Mouse (Mus musculus) liver, embryonic 13.5 days (tissue): ENCODE data around the gene Gm49322. TPM values are rescaled to one million over a fixed set of nuclear protein-coding genes. Genes with fewer than 3 reads are reported as not detected.

Experiments
- ATAC-seq: fragments of 200-750 bp; cut with Nextera tagmentation; 2 replicates; pipeline ENCODE4 v1.8.0; 2017; ENCODE audit warnings: low read depth, mild to moderate bottlenecking, moderate number of reproducible peaks, moderate library complexity
- DNase-seq: peaks from one replicate; pipeline ENCODE4 v3.0.0; 2022
- H3K27ac ChIP-seq: fragments of 300-500 bp; sonication (generic); 2 replicates; pipeline ENCODE4 v1.5.1; 2015; ENCODE audit warnings: moderate library complexity, mild to moderate bottlenecking, inconsistent platforms
- H3K27me3 ChIP-seq: fragments of 300-500 bp; sonication (generic); 2 replicates; pipeline ENCODE4 v1.6.1; 2015; ENCODE audit warnings: mild to moderate bottlenecking, inconsistent platforms
- H3K36me3 ChIP-seq: fragments of 300-500 bp; sonication (generic); 2 replicates; pipeline ENCODE4 v1.6.1; 2015; ENCODE audit warnings: mild to moderate bottlenecking, inconsistent platforms
- H3K4me1 ChIP-seq: fragments of 300-500 bp; sonication (generic); replicated peaks from 2 replicates; pipeline ENCODE4 v1.6.1; 2015; ENCODE audit warnings: inconsistent platforms
- H3K4me2 ChIP-seq: fragments of 300-500 bp; sonication (generic); 2 replicates; pipeline ENCODE4 v1.6.1; 2015; ENCODE audit warnings: inconsistent platforms, mild to moderate bottlenecking, moderate library complexity
- H3K4me3 ChIP-seq: fragments of 300-500 bp; sonication (generic); replicated peaks from 2 replicates; pipeline ENCODE4 v1.5.1; 2015; ENCODE audit warnings: mild to moderate bottlenecking, inconsistent platforms
- H3K9ac ChIP-seq: fragments of 300-500 bp; sonication (generic); 2 replicates; pipeline ENCODE4 v1.6.1; 2015; ENCODE audit warnings: mild to moderate bottlenecking, inconsistent platforms
- H3K9me3 ChIP-seq: fragments of 300-500 bp; sonication (generic); replicated peaks from 2 replicates; pipeline ENCODE4 v1.6.1; 2016; ENCODE audit warnings: inconsistent platforms
- WGBS: fragments of 180-500 bp; shearing (Covaris S2); methylation state at CpG from one replicate; pipeline ENCODE4 v1.1.7; 2015; ENCODE audit not compliant: insufficient replicate concordance; 5-methylcytosine and 5-hydroxymethylcytosine counted together
- polyA plus RNA-seq: library from polyadenylated mRNA; unstranded; fragments of >200 nt; fragmentation: Nextera tagmentation; extraction: Ambion mirVana; gene quantifications from 2 replicates; pipeline ENCODE4 v1.2.1, GENCODE M21; 2015

Gm49322 gene
- polyA plus RNA-seq, 1 experiment from 2014 or later = 1.5 TPM

- Histone ChIP-seq H3K9ac (peak overlapping the region; percentile 98), H3K36me3 (peaks cover 29% of the 10 kb centered on the region), H3K4me1 (peaks cover 90% of the 10 kb centered on the region), H3K27ac (peak overlapping the region; percentile 99), H3K4me2 (peak overlapping the region; percentile 100), H3K27me3 (no peaks in the 10 kb centered on the region), H3K9me3 (no peaks in the 10 kb centered on the region), H3K4me3 (peak overlapping the region; percentile 96)
- peak; percentile 83 for DNase-seq
- ATAC-seq = peak; percentile 65
- WGBS = 21% methylated on average over 2 of the region's 2 CpGs
These were observed 33.3 kb upstream of the Gm49322 start for GRCm38 (mm10) chr10:80572477-80572876.

- Histone ChIP-seq H3K27ac (peak overlapping the region; percentile 99), H3K9me3 (no peaks in the 10 kb centered on the region), H3K9ac (peak overlapping the region; percentile 98), H3K4me1 (peaks cover 88% of the 10 kb centered on the region), H3K36me3 (peaks cover 14% of the 10 kb centered on the region), H3K4me3 (peak overlapping the region; percentile 96), H3K27me3 (no peaks in the 10 kb centered on the region), H3K4me2 (peak overlapping the region; percentile 100)
- 54% methylated on average over 9 of the region's 9 CpGs for WGBS
- ATAC-seq = no peak
- no peak for DNase-seq
These were observed 31.9 kb upstream of the Gm49322 start for GRCm38 (mm10) chr10:80573944-80574343.

- ATAC-seq (no peak), DNase-seq (no peak)
- H3K4me3 ChIP-seq = peak overlapping the region; percentile 96
- peak overlapping the region; percentile 100 for H3K4me2 ChIP-seq
- H3K27ac ChIP-seq = peak overlapping the region; percentile 99
- no peaks in the 10 kb centered on the region for H3K27me3 ChIP-seq
- H3K36me3 ChIP-seq = peaks cover 13% of the 10 kb centered on the region; the same call in 1 of the 2 replicates
- 55% methylated on average over 3 of the region's 3 CpGs for WGBS
- H3K4me1 ChIP-seq = peaks cover 90% of the 10 kb centered on the region
- H3K9me3 ChIP-seq = no peaks in the 10 kb centered on the region
- H3K9ac ChIP-seq = peak overlapping the region; percentile 98
These were observed 30.9 kb upstream of the Gm49322 start for GRCm38 (mm10) chr10:80574896-80575295.

- Histone ChIP-seq H3K4me3 (peak overlapping the region; percentile 96), H3K27ac (peak overlapping the region; percentile 99), H3K4me2 (peak overlapping the region; percentile 100), H3K4me1 (peaks cover 84% of the 10 kb centered on the region), H3K9me3 (no peaks in the 10 kb centered on the region), H3K27me3 (no peaks in the 10 kb centered on the region), H3K36me3 (peaks cover 13% of the 10 kb centered on the region; the same call in 1 of the 2 replicates), H3K9ac (peak overlapping the region; percentile 98)
- no peak for DNase-seq
- WGBS = 3% methylated on average over 17 of the region's 17 CpGs
- no peak for ATAC-seq
These were observed 29.9 kb upstream of the Gm49322 start for GRCm38 (mm10) chr10:80575925-80576324.

- no peaks in the 10 kb centered on the region for H3K9me3 ChIP-seq
- peaks cover 78% of the 10 kb centered on the region for H3K4me1 ChIP-seq
- H3K36me3 ChIP-seq = peaks cover 13% of the 10 kb centered on the region; the same call in 1 of the 2 replicates
- peak overlapping the region; percentile 99 for H3K27ac ChIP-seq
- peak overlapping the region; percentile 96 for H3K4me3 ChIP-seq
- no peaks in the 10 kb centered on the region for H3K27me3 ChIP-seq
- H3K4me2 ChIP-seq = peak overlapping the region; percentile 100
- DNase-seq (peak; percentile 67), ATAC-seq (no peak)
- peak overlapping the region; percentile 98 for H3K9ac ChIP-seq
- under 1% methylated on average over 93 of the region's 96 CpGs for WGBS
These were observed 29.2 kb upstream of the Gm49322 start for GRCm38 (mm10) chr10:80576351-80577194.

- peak; percentile 99 for DNase-seq
- Histone ChIP-seq H3K4me1 (peaks cover 69% of the 10 kb centered on the region), H3K36me3 (peaks cover 18% of the 10 kb centered on the region; the same call in 1 of the 2 replicates), H3K27ac (peak within 1 kb of the TSS; percentile 99), H3K4me2 (peak within 1 kb of the TSS; percentile 100), H3K27me3 (no peaks in the 10 kb centered on the region), H3K9me3 (no peaks in the 10 kb centered on the region), H3K9ac (peak within 1 kb of the TSS; percentile 98), H3K4me3 (peak within 1 kb of the TSS; percentile 96)
- WGBS = under 1% methylated on average over 93 of the region's 97 CpGs
- peak; percentile 71 for ATAC-seq
These were observed 28.4 kb upstream of the Gm49322 start, which contains the start of gene Klf16 for GRCm38 (mm10) chr10:80577195-80578130. Gene Klf16 (minus strand): TSS chr10:80577321.

GRCm38 (mm10) chr10:80578131-80578750 is 27.6 kb upstream of the Gm49322 start:
- no peaks in the 10 kb centered on the region for H3K9me3 ChIP-seq
- H3K27me3 ChIP-seq = no peaks in the 10 kb centered on the region
- H3K9ac ChIP-seq = peak overlapping the region; percentile 75
- DNase-seq = peak; percentile 84
- H3K4me3 ChIP-seq = peak overlapping the region; percentile 96
- H3K4me2 ChIP-seq = peak overlapping the region; percentile 100
- ATAC-seq = peak; percentile 52
- H3K36me3 ChIP-seq = peaks cover 24% of the 10 kb centered on the region
- WGBS = under 1% methylated on average over 29 of the region's 29 CpGs
- peaks cover 63% of the 10 kb centered on the region for H3K4me1 ChIP-seq
- H3K27ac ChIP-seq = peak overlapping the region; percentile 99

GRCm38 (mm10) chr10:80578911-80579310 is 26.9 kb upstream of the Gm49322 start:
- ATAC-seq = peak; percentile 44
- H3K4me1 ChIP-seq = peaks cover 63% of the 10 kb centered on the region
- 6% methylated on average over 8 of the region's 8 CpGs for WGBS

GRCm38 (mm10) chr10:80583047-80583446 is 22.8 kb upstream of the Gm49322 start:
- no peaks in the 10 kb centered on the region for H3K27me3 ChIP-seq
- DNase-seq (no peak), ATAC-seq (no peak)
- peaks cover 72% of the 10 kb centered on the region for H3K4me1 ChIP-seq
- H3K36me3 ChIP-seq = peaks cover 47% of the 10 kb centered on the region
- 72% methylated on average over 5 of the region's 5 CpGs for WGBS
- H3K9ac ChIP-seq = no peak overlapping the region
- no peaks in the 10 kb centered on the region for H3K9me3 ChIP-seq
- H3K4me2 ChIP-seq = no peak overlapping the region
- H3K27ac ChIP-seq = no peak overlapping the region; the same call in 1 of the 2 replicates
- H3K4me3 ChIP-seq = no peak overlapping the region

More at GRCm38 (mm10) chr10:80578911-80579310, 26.9 kb upstream of the Gm49322 start:
- Histone ChIP-seq H3K9ac (peak overlapping the region; percentile 75), H3K4me2 (peak overlapping the region; percentile 100), H3K27ac (peak overlapping the region; percentile 99), H3K36me3 (peaks cover 26% of the 10 kb centered on the region), H3K4me3 (peak overlapping the region; percentile 96), H3K27me3 (no peaks in the 10 kb centered on the region), H3K9me3 (no peaks in the 10 kb centered on the region)
- peak; percentile 78 for DNase-seq

GRCm38 (mm10) chr10:80584045-80584488 is 21.8 kb upstream of the Gm49322 start:
- H3K4me3 ChIP-seq = no peak overlapping the region
- peak overlapping the region; percentile 50 for H3K27ac ChIP-seq
- peaks cover 47% of the 10 kb centered on the region for H3K36me3 ChIP-seq
- DNase-seq = no peak
- H3K4me2 ChIP-seq = no peak overlapping the region
- H3K4me1 ChIP-seq = peaks cover 72% of the 10 kb centered on the region
- no peaks in the 10 kb centered on the region for H3K27me3 ChIP-seq
- no peak; the same call in 1 of the 2 replicates for ATAC-seq
- H3K9me3 ChIP-seq = no peaks in the 10 kb centered on the region
- 57% methylated on average over 12 of the region's 12 CpGs for WGBS
- peak overlapping the region; percentile 22; the same call in 1 of the 2 replicates for H3K9ac ChIP-seq
